Mouse (Mus musculus): ENCODE results near the gene Lsm10.

The Lsm10 gene

DNA sequence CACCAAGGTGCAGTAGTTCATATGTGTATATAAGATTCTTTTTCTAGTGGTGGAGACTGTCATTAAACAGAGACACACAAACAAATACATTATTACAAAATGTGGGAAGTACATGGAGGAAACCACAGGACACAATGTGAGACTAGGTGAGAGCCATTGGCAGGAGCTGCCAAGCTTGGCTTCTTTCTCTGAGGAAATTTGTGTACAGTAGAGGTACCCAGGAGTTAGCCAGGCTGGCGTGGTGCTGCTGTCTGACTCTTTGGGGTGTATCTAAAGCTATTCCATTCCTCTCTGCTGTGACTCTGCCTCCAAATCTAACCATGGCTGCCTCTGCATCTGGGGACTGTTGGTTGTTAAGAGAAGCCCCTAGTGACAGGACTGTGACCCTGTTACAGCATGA lies 22.6 kb downstream of the Lsm10 start:
- DNase-seq (ENCODE audit: low read depth): no peak

DNA sequence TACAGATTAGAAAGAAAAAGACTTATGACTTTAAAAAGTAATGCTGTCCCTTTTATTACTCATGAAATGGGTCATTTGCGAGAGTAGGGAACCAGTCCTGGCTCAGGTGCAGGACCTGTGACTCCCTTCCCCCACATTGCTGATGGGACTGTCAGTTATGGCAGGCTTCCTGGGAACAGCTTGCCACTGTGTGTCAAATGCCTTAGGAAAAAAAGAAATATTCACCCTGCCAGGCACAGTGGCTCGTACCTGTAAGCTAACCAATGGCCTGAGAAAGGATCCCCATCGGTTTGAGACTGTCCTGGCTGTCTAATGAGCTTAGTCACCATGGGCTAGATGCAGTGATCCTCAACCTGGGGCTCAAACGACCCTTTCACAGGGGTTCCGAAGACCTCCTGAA lies 23.6 kb downstream of the Lsm10 start:
- DNase-seq (ENCODE audit: low read depth): no peak

DNA sequence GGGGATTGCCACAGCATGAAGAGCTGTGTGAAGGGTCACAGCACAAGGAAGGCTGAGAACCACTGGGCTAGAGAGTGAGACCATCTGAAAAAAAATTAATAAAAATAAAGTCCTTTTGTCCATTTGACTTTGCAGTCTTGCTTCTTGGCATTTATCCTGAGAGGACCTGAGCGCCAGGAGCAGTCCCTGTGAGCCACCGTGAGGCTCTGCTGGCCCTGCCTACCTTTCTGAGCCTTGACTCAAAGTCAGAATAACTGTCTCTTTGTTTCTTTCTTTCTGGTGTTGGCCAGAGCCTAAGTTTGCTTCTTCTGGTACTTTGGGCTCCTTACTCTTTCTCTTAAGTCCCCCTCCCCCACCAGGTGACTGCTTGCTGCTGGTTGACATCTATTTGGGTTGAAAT lies 24.1 kb downstream of the Lsm10 start:
- DNase-seq (ENCODE audit: low read depth): no peak

DNA sequence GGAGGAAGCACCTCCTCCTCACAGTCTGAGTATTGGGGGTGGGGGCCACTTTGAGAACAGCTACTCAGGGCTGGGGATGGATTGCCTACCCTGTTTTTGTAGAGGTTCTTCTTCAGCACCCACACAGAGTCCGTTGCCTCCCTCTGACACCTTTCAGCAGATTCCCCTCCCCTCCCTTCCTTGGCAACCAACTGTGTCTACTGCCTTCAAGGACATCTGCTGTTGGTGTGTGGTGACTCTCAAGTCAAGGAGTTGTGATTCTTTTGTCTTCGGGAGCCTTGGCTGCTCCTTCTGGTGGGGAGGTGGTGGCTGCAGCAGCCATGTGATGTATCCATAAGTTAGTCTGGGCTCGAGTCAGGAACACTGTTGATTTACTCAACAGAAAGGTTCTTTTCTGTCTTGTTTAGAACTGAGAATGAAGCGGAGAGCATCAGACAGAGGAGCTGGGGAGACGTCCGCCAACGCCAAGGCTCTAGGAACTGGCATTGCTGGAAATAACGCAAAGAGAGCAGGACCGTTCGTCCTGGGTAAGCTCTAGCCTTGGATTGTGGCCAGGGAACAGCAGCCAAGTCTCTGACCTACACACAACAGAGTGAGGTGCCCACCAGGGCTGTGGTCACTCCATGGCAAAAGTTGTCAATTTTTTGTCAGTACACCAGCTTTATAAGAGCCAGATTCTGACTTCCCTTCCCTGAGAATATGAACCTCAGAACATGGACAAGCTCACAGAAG lies 27.1 kb downstream of the Lsm10 start:
- no peak for DNase-seq (ENCODE audit: low read depth)

DNA sequence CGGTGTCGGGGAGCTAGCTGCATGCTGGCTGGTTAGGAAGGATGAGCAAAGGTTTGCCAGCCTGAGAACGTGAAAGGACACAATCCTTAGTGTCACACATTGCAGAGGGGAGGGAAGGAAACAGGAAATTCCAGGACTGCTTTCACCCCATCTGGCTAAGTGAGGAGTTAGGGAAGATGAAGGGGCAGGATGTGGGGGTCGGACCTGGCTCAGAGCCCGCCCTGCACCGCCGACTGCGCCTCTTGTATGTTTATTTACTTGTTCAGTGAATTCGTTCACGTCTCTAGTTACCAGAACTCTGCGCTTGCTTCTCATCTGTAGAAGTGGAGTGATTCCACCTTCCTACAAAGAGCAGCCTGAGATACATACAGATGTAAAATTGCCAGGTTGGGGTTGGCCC lies 34.1 kb downstream of the Lsm10 start:
- DNase-seq (ENCODE audit: low read depth): no peak

DNA sequence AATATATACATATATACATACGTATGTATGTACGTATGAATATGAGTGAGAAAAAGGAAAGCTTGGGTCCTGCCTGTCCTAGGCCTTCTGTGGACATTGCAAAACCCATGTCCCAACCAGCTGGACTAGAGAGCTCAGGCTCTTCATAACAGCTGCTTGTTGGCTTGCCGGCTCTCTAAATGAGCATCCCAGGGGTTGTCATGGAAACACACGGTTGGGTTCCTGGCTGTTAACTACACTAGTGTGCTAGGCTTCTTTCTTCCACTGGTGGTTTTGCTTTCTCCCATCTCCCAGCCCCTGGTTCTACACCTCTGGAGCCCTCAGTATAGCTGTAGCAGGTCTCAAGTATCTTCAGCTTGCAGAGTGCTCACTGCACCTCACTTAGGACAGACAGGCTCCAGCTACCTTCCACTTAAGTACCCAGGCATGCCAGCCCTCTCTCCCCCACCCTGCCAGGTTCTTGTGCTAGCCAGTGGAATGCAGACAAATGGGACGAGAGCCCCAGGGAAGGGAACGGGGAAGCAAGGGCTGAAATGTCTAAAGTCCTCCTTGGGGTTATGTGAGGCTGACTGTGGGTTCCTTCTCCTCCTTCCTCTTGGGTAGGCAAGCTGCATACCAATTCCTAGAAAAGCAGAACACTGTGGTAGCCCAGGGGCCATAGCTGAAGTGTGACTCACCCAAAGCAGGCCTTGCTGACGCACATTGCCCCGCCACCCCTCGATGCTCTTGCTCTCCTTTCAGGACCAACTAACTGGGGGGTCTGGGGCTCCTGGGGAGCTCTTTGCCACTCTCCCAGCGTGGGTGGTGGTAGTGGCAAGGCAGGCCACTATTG lies 35.1 kb downstream of the Lsm10 start:
- DNase-seq (ENCODE audit: low read depth): peak; percentile 50

DNA sequence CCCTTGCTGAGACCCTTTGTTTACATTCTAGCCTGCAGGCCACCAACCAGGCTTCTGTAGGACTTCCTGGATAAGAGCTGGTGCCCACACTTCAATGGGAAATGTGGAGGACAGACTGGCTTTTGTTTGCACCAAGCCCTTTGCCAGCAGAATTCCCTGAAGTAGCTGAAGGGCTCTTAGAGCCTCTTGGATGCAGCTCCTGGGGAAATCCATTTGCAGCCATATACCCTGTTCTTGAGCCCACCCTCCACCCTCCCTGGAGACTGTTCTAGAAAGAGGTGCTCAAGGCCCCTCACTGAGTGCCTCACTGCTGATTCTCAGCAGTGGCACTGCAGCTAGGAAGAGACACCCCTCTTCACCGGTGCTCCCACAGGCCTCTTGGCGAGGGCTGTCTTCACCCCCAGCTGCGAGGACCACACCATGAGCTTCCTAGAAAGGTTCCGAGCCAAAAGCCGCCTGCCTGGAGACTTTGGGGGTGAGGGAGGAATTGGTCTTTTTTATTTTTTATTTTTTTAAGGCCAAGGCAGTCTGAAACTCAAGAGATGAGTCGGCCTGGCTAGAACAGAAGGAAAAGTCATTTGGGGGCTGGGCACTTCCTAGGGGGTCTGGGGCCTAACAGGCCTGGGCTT lies 36.3 kb downstream of the Lsm10 start:
- DNase-seq (ENCODE audit: low read depth): no peak

DNA sequence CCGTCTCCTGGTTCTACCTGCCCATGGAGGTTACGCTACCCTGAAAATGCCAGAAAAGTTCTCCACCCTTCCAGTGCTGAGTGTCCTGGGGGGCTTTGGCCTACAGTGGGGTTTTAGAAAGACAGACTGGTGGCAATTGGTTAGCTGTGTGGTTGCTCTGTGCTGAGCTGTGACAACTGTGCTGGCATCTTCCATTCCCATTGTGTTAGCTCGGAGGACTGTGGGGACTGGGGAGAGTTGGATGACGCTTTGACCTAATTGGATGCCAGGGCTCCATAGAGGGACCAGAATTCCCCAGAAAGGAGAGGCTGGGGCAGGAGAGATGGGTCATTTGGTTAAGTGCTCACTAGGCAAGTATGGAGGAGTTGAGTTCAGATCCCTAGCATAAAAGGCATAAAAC lies 37.8 kb downstream of the Lsm10 start:
- no peak for DNase-seq (ENCODE audit: low read depth)

DNA sequence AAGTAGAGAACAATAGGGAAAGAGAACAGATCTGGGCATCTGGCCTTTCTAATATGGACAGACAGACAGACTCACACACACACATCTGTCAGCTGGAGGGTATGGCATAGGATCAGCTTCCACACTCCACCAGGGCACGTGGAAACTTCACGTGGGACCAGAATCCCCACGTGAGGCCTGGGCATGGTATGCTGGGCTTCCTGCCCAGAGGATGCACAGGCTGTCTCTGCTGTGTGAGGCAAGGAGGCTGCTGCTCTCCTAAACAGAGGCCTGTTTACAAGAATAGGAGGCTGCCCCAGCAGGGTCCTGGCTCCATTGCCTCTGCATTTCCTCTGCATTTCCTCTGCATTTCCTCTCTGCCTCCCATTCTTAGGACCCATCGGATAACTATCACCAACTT lies 38.2 kb downstream of the Lsm10 start:
- no peak for DNase-seq (ENCODE audit: low read depth)

DNA sequence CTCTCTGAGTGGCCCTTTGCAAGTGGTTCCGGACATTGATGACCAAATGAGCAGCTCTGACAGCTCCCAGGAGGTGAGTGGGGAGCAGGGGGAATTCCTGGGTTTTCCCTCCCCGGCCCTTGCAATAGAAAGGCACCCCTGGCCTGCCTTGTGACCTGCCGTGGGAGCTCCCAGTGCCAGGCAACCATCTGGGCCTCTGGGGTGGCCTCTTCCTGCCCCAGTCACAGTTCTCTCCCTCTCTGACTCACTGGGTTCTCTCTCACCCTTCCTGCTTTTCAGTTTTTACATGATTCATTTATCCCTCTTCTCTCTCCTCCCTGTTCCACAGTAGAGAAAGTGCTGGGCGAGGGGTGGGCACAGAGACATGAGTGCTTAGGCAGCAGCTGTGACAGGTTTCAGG lies 41.4 kb downstream of the Lsm10 start:
- DNase-seq (ENCODE audit: low read depth): no peak

DNA sequence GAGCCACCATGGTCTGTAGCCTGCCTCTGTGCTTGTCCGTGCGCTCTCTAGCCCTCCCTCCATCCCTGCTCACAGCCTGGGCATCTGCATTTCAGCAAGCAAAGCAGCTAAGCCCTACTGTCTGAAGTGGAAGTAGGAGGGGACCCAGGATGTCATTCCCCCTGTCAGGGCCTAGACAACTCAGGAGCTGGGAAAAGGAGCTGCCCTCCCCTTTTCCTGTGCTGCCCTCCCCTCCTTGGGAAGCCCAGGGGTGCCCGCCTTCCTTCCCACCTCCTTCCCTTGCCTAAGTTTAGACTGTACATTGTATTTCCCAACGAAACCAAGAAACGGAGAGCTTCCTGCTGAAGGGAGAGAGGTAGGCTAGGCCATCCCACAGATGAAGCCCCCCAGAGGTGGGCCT lies 44.6 kb downstream of the Lsm10 start:
- DNase-seq (ENCODE audit: low read depth): no peak

DNA sequence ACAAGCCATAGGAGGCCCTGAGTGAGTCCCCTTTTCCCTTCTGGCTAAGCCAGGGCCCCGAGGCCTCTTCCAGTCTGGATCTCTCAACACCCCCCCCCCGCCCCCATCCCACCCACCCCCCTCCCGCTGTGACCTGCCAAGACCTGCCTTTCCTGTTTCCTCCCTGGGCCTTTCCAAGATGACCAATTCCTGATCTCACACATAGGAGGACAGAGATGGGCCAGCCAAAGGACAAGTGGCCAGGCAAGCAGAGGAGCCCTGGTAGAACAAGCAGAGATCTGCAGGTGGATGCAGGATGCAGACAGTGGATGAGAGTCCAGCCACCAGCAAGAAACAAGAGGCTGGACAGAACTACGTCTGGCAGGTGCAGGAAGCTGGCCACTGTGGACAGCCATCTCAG lies 49.0 kb downstream of the Lsm10 start:
- no peak for DNase-seq (ENCODE audit: low read depth)

DNA sequence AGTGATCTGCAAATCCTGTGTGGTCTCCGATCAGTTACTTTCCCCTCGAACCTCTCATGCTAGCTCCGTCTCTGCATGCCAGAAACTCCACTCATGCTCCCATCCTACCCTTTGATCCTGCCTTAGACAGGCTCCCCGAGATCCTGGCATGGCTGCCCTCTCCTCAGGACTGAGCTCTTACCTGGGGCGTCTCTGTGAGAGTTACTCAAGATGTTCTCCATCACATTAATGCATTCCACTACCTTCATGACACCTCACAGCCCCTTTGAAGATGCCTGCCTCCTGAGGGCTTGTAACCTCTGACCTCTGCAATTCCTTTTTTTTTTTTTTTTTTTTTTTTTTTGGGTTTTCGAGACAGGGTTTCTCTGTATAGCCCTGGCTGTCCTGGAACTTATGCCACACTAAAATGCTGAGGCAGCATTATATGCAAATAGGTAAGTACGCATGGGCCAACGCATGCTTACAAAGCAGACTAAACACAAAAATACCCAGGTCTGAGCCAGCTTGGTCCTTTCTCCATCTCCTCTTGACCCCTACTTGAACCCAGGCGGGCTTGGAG lies 50.6 kb downstream of the Lsm10 start:
- no peak for DNase-seq (ENCODE audit: low read depth)

DNA sequence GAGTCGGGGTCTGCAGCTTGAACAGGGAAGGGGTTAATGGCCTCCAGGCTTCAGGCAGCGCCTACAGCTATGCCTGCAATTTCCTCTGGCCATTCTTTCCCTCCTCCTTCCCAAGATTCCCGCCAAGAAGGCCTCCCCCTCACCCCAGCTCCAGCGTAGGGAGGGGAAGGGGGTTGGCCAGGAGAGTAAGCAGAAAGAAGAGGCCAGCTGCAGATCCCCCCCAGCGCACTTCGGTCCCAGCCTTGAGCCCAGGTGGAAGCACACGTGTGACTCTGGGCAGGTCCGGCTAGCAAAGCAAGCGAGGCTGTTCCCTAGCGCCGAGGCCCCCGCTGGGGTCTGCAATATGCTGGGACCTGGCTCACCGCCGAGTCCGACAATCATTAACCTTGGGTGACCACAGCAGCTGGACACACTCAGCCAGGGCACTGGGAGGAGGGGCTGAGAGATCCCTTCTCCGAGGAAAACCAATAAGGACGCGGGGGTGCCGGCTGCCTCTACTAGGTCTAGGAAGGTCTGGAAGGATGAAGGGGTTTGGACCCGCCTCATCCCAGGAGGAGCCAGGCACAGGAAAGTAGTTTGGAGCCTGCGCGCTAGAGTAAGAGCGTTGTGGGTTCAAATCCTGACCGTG lies 51.2 kb downstream of the Lsm10 start, which contains the start of gene Eva1b:
Gene Eva1b (plus strand): TSS at position 212 of the 628 bp plus-strand sequence.
- no peak for DNase-seq (ENCODE audit: low read depth)

Data from c-Kit-positive CD71-negative TER-119-negative erythroid progenitor cells, embryonic 14.5 days (primary cell).